ENCODE assay signal across 8 mouse cellular contexts in the genomic region with DNA sequence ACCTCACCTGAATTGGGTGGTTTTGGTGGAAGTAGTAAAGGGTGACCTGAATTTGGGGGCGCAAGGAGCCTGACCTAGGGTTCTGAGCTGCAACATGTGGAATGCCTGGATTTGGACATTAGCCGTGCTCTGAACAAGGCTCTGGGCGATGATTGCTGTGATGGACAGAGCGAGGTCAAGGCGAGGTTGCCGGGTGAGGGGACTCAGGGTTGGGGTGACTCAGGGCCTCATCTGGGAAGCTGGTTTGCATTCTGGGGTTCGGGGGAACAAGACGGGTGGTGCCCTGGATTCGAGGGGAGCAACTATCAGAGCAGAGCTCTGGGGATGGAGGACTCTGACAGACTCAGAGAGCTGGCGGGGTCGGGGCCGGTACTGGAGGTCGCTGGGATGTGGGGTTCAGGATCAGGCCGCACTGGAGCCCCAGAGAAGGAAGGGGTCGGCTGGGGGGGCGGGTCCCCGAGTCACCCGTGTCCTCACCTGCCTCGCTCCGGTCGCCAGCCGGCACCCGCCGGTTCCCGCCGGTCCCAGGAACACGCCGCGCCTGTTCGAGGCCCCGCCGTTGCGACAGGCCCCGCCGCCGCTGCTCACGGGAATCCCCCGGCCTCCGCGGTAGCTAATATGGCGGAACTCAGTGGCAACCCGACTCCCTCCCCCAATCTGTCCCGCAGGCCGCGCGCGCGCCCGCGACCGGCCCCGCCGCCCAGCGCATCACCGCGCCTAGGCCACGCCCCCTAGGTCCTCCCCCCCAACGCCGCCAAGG. TPM values are rescaled to one million over a fixed set of nuclear protein-coding genes. Genes with fewer than 3 reads are reported as not detected.
DNase-seq lines count a peak whose midpoint lies in the region; ATAC-seq and TF ChIP-seq lines count a peak whose summit lies in the region.

A gene (minus strand): TSS at position 724 of the 760 bp plus-strand sequence.

- TF ChIP-seq POLR2A in bone marrow macrophage, adult 2 months (IDR thresholded peaks at IDR 0.05; ENCODE audit: borderline replicate concordance, low read depth, low read length), result no peak

- H3K27me3 ChIP-seq in lung, embryonic 14.5 days (ENCODE audit: insufficient read depth, low read length), result no peaks in the 10 kb centered on the region
- H3K27me3 ChIP-seq in midbrain, embryonic 12.5 days, result no peaks in the 10 kb centered on the region

- TF ChIP-seq CTCF in lung, embryonic 14.5 days (IDR thresholded peaks at IDR 0.05; ENCODE audit: low read depth), result no peak
- TF ChIP-seq CTCF in bone marrow macrophage, adult 2 months (IDR thresholded peaks at IDR 0.05; ENCODE audit: low read depth, low read length), result no peak

- peak; percentile 62 for ATAC-seq in lung, embryonic 14.5 days (ENCODE audit: insufficient read depth)
- peak; percentile 72 for ATAC-seq in midbrain, embryonic 12.5 days (ENCODE audit: low FRiP score, low read depth)

- H3K4me1 ChIP-seq in lung, embryonic 14.5 days (ENCODE audit: insufficient read depth), result peaks cover 9% of the 10 kb centered on the region
- H3K4me1 ChIP-seq in bone marrow macrophage, adult 2 months (ENCODE audit: control insufficient read depth, insufficient read depth, low read length), result peaks cover 24% of the 10 kb centered on the region
- peaks cover 33% of the 10 kb centered on the region for H3K4me1 ChIP-seq in midbrain, embryonic 12.5 days

- H3K36me3 ChIP-seq in lung, embryonic 14.5 days (ENCODE audit: insufficient read depth), result peaks cover 36% of the 10 kb centered on the region
- H3K36me3 ChIP-seq in midbrain, embryonic 12.5 days, result peaks cover 28% of the 10 kb centered on the region

- peak within 1 kb of the TSS; percentile 83 for H3K27ac ChIP-seq in lung, embryonic 14.5 days (ENCODE audit: low read depth)
- H3K27ac ChIP-seq in bone marrow macrophage, adult 2 months (ENCODE audit: insufficient read depth, low read depth, low read length), result peak within 1 kb of the TSS; percentile 54
- H3K27ac ChIP-seq in midbrain, embryonic 12.5 days (replicated peaks), result peak within 1 kb of the TSS; percentile 81

- H3K4me2 ChIP-seq in lung, embryonic 14.5 days, result peak within 1 kb of the TSS; percentile 71
- peak within 1 kb of the TSS; percentile 84 for H3K4me2 ChIP-seq in midbrain, embryonic 12.5 days (replicated peaks)

- peak within 1 kb of the TSS; percentile 95 for H3K9ac ChIP-seq in lung, embryonic 14.5 days
- peak within 1 kb of the TSS; percentile 97 for H3K9ac ChIP-seq in midbrain, embryonic 12.5 days (replicated peaks)

- DNase-seq in lung, embryonic 14.5 days, result no peak
- DNase-seq in lung, postnatal 25 days (ENCODE audit: low spot score), result no peak
- no peak for DNase-seq in gonadal fat pad, adult 2 months (ENCODE audit: low read depth)
- DNase-seq in layer of hippocampus, postnatal 10 days (ENCODE audit: low spot score in 2 of 2), result no peak
- no peak for DNase-seq in MN1 (ENCODE audit: low spot score)
- DNase-seq in kidney, adult 8-10 months, result no peak

- WGBS in lung, embryonic 14.5 days, result 1% methylated on average over 49 of the region's 59 CpGs
- under 1% methylated on average over 31 of the region's 59 CpGs for WGBS in midbrain, embryonic 12.5 days

- H3K9me3 ChIP-seq in lung, embryonic 14.5 days (ENCODE audit: low read depth, low read length), result no peaks in the 10 kb centered on the region
- H3K9me3 ChIP-seq in midbrain, embryonic 12.5 days, result no peaks in the 10 kb centered on the region

- H3K4me3 ChIP-seq in lung, embryonic 14.5 days (ENCODE audit: low read depth, low read length), result peak within 1 kb of the TSS; percentile 89
- H3K4me3 ChIP-seq in bone marrow macrophage, adult 2 months (ENCODE audit: insufficient read depth, low read length), result peak within 1 kb of the TSS; percentile 83
- H3K4me3 ChIP-seq in midbrain, embryonic 12.5 days, result peak within 1 kb of the TSS; percentile 85

RNA-seq across cellular contexts. Expression of the gene that starts here (rescaled TPM):
- 109 and 116 TPM in 2 replicates for polyA plus RNA-seq in lung, embryonic 14.5 days (2014; fragmentation: Nextera tagmentation; extraction: Ambion mirVana)
- polyA plus RNA-seq in bone marrow macrophage, adult 2 months (2012; ENCODE audit: insufficient read depth, insufficient read length, missing spikeins), result 32.6 and 35.0 TPM in 2 replicates
- 48.7 and 59.7 TPM in 2 replicates for polyA plus RNA-seq in gonadal fat pad, adult 2 months (2012; rRNA removed)
- total RNA-seq in layer of hippocampus, postnatal 10 days (2021), result 10 to 100 TPM; 81.2 to 85.2 TPM
- 135 and 139 TPM in 2 replicates for polyA plus RNA-seq in midbrain, embryonic 12.5 days (2016; fragmentation: Nextera tagmentation; extraction: Ambion mirVana)
